ENCODE assay signal across 9 mouse cellular contexts in the genomic region with DNA sequence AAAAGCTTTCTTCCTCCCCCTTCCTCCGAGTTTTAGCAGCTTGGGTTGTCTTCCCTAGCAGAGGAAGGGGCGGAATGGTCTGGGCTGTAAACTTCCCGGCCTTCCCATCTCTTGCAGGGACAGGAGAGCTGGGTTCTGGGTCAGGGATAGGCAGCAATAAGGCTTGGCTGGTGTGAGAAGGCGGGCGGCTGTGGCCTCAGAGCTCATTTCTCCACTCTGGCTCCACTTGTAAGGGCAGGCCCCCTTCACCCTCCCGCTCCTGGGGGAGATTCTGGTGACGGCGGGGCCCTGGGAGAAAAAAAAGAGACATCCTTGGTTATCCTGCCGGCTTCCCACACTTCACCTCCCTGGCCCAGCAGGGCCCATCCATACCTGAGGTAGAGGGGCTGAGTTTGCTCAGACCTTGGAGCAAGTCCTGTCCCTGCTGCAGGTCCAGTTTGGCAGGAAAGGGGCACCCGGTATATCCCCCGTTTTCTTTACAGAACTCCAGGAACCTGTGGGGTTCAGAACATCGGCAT. TPM values are rescaled to one million over a fixed set of nuclear protein-coding genes. Genes with fewer than 3 reads are reported as not detected.
A peak's percentile ranks its signal among the peaks of the same experiment; 100 is the strongest.
DNase-seq lines count a peak whose midpoint lies in the region; ATAC-seq and TF ChIP-seq lines count a peak whose summit lies in the region.
"Had no signal": no experiment of that assay in that cellular context is flagged by ENCODE, and none has a peak within 500 bp of the region (broad histone marks: within the 10 kb centered on the region; RNA-seq: fewer than 3 reads in every experiment).

No protein-coding gene starts in this region.

- TF ChIP-seq POLR2A in heart, adult 2 months (IDR thresholded peaks at IDR 0.05; ENCODE audit: insufficient read depth, low read depth, low read length): no peak

- no peak for TF ChIP-seq EP300 in heart, adult 2 months (IDR thresholded peaks at IDR 0.05; ENCODE audit: insufficient read depth, low read depth, low read length)

- DNase-seq in heart, adult 2 months: peak in 1 of 2 experiments; percentile 50
- DNase-seq in heart, postnatal 10 days: no peak
- DNase-seq in lung, postnatal 14 days: no peak
- DNase-seq in urinary bladder, adult 18-20 months (ENCODE audit: low spot score in 2 of 2): no peak
- no peak for DNase-seq in gastrocnemius, postnatal 36 days

- no peak overlapping the region for H3K4me3 ChIP-seq in heart, adult 2 months
- H3K4me3 ChIP-seq in lung, embryonic 16.5 days (ENCODE audit: low read length): no peak overlapping the region
- no peak overlapping the region for H3K4me3 ChIP-seq in hindbrain, embryonic 15.5 days
- H3K4me3 ChIP-seq in neural tube, embryonic 15.5 days (replicated peaks): no peak overlapping the region
- H3K4me3 ChIP-seq: erythroblast, embryonic 14.5 days had no signal

- no peaks in the 10 kb centered on the region for H3K9me3 ChIP-seq in lung, embryonic 16.5 days (ENCODE audit: control insufficient read depth, low read length)
- no peaks in the 10 kb centered on the region for H3K9me3 ChIP-seq in hindbrain, embryonic 15.5 days
- no peaks in the 10 kb centered on the region for H3K9me3 ChIP-seq in neural tube, embryonic 15.5 days (replicated peaks)

- no peak overlapping the region for H3K9ac ChIP-seq in heart, adult 2 months (ENCODE audit: low read depth, low read length)
- H3K9ac ChIP-seq in lung, embryonic 16.5 days (ENCODE audit: low read length): no peak overlapping the region
- H3K9ac ChIP-seq in hindbrain, embryonic 15.5 days: no peak overlapping the region
- no peak overlapping the region for H3K9ac ChIP-seq in neural tube, embryonic 15.5 days (replicated peaks)

- peak overlapping the region; percentile 74 for H3K27ac ChIP-seq in heart, adult 2 months
- peak overlapping the region; percentile 69 for H3K27ac ChIP-seq in lung, embryonic 16.5 days (ENCODE audit: low read length)
- H3K27ac ChIP-seq in hindbrain, embryonic 15.5 days (replicated peaks): peak overlapping the region; percentile 34; the same call in 1 of the 2 replicates
- H3K27ac ChIP-seq in neural tube, embryonic 15.5 days (replicated peaks): peak overlapping the region; percentile 63

- H3K36me3 ChIP-seq in heart, adult 2 months (ENCODE audit: control insufficient read depth, insufficient read depth, low read length): peaks cover 12% of the 10 kb centered on the region
- peaks cover 25% of the 10 kb centered on the region for H3K36me3 ChIP-seq in lung, embryonic 16.5 days (ENCODE audit: control insufficient read depth, insufficient read depth, low read length)
- H3K36me3 ChIP-seq in hindbrain, embryonic 15.5 days: 0 out of 2 replicates have a peak, but pooled peaks cover 7% of the 10 kb centered on the region
- peaks cover 13% of the 10 kb centered on the region; the same call in 1 of the 2 replicates for H3K36me3 ChIP-seq in neural tube, embryonic 15.5 days

- 39% methylated on average over 12 of the region's 12 CpGs for WGBS in heart, adult 2 months
- 35% methylated on average over 12 of the region's 12 CpGs for WGBS in lung, embryonic 16.5 days
- WGBS in hindbrain, embryonic 15.5 days: 77% methylated on average over 12 of the region's 12 CpGs
- WGBS in neural tube, embryonic 15.5 days: 46% methylated on average over 12 of the region's 12 CpGs

- H3K27me3 ChIP-seq in heart, adult 2 months (ENCODE audit: control insufficient read depth, insufficient read depth, low read length): no peaks in the 10 kb centered on the region
- H3K27me3 ChIP-seq in lung, embryonic 16.5 days (ENCODE audit: control insufficient read depth, insufficient read depth, low read depth, low read length): no peaks in the 10 kb centered on the region
- 0 out of 2 replicates have a peak, but pooled peaks cover 3% of the 10 kb centered on the region for H3K27me3 ChIP-seq in hindbrain, embryonic 15.5 days
- 0 out of 2 replicates have a peak, but pooled peaks cover 1% of the 10 kb centered on the region for H3K27me3 ChIP-seq in neural tube, embryonic 15.5 days (replicated peaks)

- no peak; the same call in 1 of the 2 replicates for ATAC-seq in lung, embryonic 16.5 days (ENCODE audit: low read depth)
- ATAC-seq in hindbrain, embryonic 15.5 days (ENCODE audit: low FRiP score, low read depth): no peak
- ATAC-seq in neural tube, embryonic 15.5 days (ENCODE audit: low FRiP score): no peak

- no peaks in the 10 kb centered on the region for H3K79me2 ChIP-seq in heart, adult 2 months (replicated peaks; ENCODE audit: control insufficient read depth, insufficient read depth, low read length)

- H3K4me1 ChIP-seq in heart, adult 2 months (ENCODE audit: control insufficient read depth, insufficient read depth, low read length): peaks cover 29% of the 10 kb centered on the region
- peaks cover 54% of the 10 kb centered on the region for H3K4me1 ChIP-seq in lung, embryonic 16.5 days (replicated peaks; ENCODE audit: control insufficient read depth, insufficient read depth, low read length)
- H3K4me1 ChIP-seq in hindbrain, embryonic 15.5 days (replicated peaks): peaks cover 35% of the 10 kb centered on the region
- H3K4me1 ChIP-seq in neural tube, embryonic 15.5 days: peaks cover 46% of the 10 kb centered on the region

- H3K4me2 ChIP-seq in lung, embryonic 16.5 days (ENCODE audit: low read depth, low read length): 0 out of 2 replicates have a peak overlapping the region, but pooled peaks have one; percentile 2
- H3K4me2 ChIP-seq in hindbrain, embryonic 15.5 days: no peak overlapping the region
- no peak overlapping the region for H3K4me2 ChIP-seq in neural tube, embryonic 15.5 days

- intact Hi-C loops in heart, adult 2 months (cut with DNase I): loop anchor here (2.0 kb wide), 1 partner anchor 22 kb away; no protein-coding TSS in a partner anchor
- intact Hi-C loops in heart, postnatal 10 days (cut with DNase I): no loop called here
- intact Hi-C loops in gastrocnemius, postnatal 36 days (cut with DNase I): no loop called here

- no peak for TF ChIP-seq CTCF in heart, adult 2 months (IDR thresholded peaks at IDR 0.05)

RNA-seq across cellular contexts. Expression of a gene that starts 6.8 kb away (rescaled TPM):
- 10 to 100 TPM; 83.8 to 89.9 TPM for total RNA-seq in heart, adult 2 months (2021)
- polyA plus RNA-seq in heart, adult 2 months (2012; rRNA removed): 85.3 and 101 TPM in 2 replicates
- total RNA-seq in heart, postnatal 10 days (2021): 100 to 1,000 TPM; 243 to 255 TPM
- 154 and 155 TPM in 2 replicates for polyA plus RNA-seq in lung, embryonic 16.5 days (2015; fragmentation: Nextera tagmentation; extraction: Ambion mirVana)
- 58.1 and 63.0 TPM in 2 replicates for polyA plus RNA-seq in hindbrain, embryonic 15.5 days (2015; fragmentation: Nextera tagmentation; extraction: Ambion mirVana)
- 74.6 and 85.4 TPM in 2 replicates for polyA plus RNA-seq in neural tube, embryonic 15.5 days (2015; fragmentation: Nextera tagmentation; extraction: Ambion mirVana)
- total RNA-seq in gastrocnemius, postnatal 36 days (2021): 10 to 100 TPM; 31.8 to 39.4 TPM

RNA-seq across cellular contexts. Expression of a gene that starts 13.4 kb away (rescaled TPM):
- 1 to 10 TPM; 1.2 to 1.4 TPM for total RNA-seq in heart, adult 2 months (2021)
- polyA plus RNA-seq in heart, adult 2 months (2012; rRNA removed): 2.4 and 3.4 TPM in 2 replicates
- 1 to 10 TPM; 2.2 to 2.6 TPM for total RNA-seq in heart, postnatal 10 days (2021)
- polyA plus RNA-seq in lung, embryonic 16.5 days (2015; fragmentation: Nextera tagmentation; extraction: Ambion mirVana): 0.08 and 0.25 TPM in 2 replicates
- polyA plus RNA-seq in hindbrain, embryonic 15.5 days (2015; fragmentation: Nextera tagmentation; extraction: Ambion mirVana): 0.16 TPM in 1 of 2 replicates, not detected in the other
- 0.09 and 0.17 TPM in 2 replicates for polyA plus RNA-seq in neural tube, embryonic 15.5 days (2015; fragmentation: Nextera tagmentation; extraction: Ambion mirVana)
- 1 to 10 TPM; 3.9 to 4.4 TPM for total RNA-seq in gastrocnemius, postnatal 36 days (2021)
- polyA plus RNA-seq: erythroblast, embryonic 14.5 days had no signal

RNA-seq across cellular contexts. Expression of a gene that starts 14.2 kb away (rescaled TPM):
- total RNA-seq in heart, adult 2 months (2021): 10 to 100 TPM; 17.5 to 20.1 TPM
- 42.4 and 47.6 TPM in 2 replicates for polyA plus RNA-seq in heart, adult 2 months (2012; rRNA removed)
- 10 to 100 TPM; 51.9 to 57.2 TPM for total RNA-seq in heart, postnatal 10 days (2021)
- polyA plus RNA-seq in lung, embryonic 16.5 days (2015; fragmentation: Nextera tagmentation; extraction: Ambion mirVana): 3.1 and 3.4 TPM in 2 replicates
- 1.2 and 2.9 TPM in 2 replicates for polyA plus RNA-seq in hindbrain, embryonic 15.5 days (2015; fragmentation: Nextera tagmentation; extraction: Ambion mirVana)
- polyA plus RNA-seq in neural tube, embryonic 15.5 days (2015; fragmentation: Nextera tagmentation; extraction: Ambion mirVana): 2.3 and 2.8 TPM in 2 replicates
- 10 to 100 TPM; 30.5 to 40.0 TPM for total RNA-seq in gastrocnemius, postnatal 36 days (2021)
- polyA plus RNA-seq: erythroblast, embryonic 14.5 days had no signal

RNA-seq across cellular contexts. Expression of a gene that starts 23.4 kb away (rescaled TPM):
- 1 to 10 TPM; 4.6 to 5.9 TPM for total RNA-seq in heart, adult 2 months (2021)
- polyA plus RNA-seq in heart, adult 2 months (2012; rRNA removed): 5.7 and 7.4 TPM in 2 replicates
- 10 to 100 TPM; 10.3 to 14.6 TPM for total RNA-seq in heart, postnatal 10 days (2021)
- polyA plus RNA-seq in lung, embryonic 16.5 days (2015; fragmentation: Nextera tagmentation; extraction: Ambion mirVana): 44.2 and 56.2 TPM in 2 replicates
- polyA plus RNA-seq in hindbrain, embryonic 15.5 days (2015; fragmentation: Nextera tagmentation; extraction: Ambion mirVana): 9.1 and 13.4 TPM in 2 replicates
- polyA plus RNA-seq in neural tube, embryonic 15.5 days (2015; fragmentation: Nextera tagmentation; extraction: Ambion mirVana): 11.9 and 24.5 TPM in 2 replicates
- 1 to 10 TPM; 1.3 to 1.7 TPM for total RNA-seq in gastrocnemius, postnatal 36 days (2021)
